Mouse (Mus musculus): ENCODE measurements around the gene Hist1h4c. TPM values are rescaled to one million over a fixed set of nuclear protein-coding genes. Genes with fewer than 3 reads are reported as not detected.
"Not testable (repeated sequence)": the region's sequence is repeated elsewhere in the genome, so short reads cannot be mapped to it uniquely, and the experiment has no call there.

The Hist1h4c gene
- polyA plus RNA-seq, 1 experiment: 70.6 TPM

DNA sequence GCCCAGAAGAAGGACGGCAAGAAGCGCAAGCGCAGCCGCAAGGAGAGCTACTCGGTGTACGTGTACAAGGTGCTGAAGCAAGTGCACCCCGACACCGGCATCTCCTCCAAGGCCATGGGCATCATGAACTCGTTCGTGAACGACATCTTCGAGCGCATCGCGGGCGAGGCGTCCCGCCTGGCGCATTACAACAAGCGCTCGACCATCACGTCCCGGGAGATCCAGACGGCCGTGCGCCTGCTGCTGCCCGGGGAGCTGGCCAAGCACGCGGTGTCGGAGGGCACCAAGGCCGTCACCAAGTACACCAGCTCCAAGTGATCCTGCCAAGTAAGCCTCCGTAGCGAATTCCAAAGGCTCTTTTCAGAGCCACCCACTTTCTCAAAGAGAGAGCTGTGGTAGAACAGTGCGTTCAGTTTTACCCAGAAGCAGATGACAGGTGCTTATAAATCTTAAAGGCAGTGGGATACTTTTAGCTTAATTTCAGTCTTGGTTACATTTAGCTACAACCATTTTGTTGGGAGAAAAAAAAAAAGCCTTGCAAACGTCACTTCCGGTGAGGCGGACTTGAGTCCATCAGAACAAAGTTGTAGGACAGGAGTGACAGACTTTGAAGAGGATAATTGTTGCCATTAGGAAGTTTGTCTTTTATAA lies 13.8 kb downstream of the Hist1h4c start:
- H3K27me3 ChIP-seq (ENCODE audit: control insufficient read depth, insufficient read depth, low read length); H3K4me1 ChIP-seq (replicated peaks; ENCODE audit: control insufficient read depth, insufficient read depth, low read length): not testable (repeated sequence)
- H3K27ac ChIP-seq (ENCODE audit: control insufficient read depth, insufficient read depth, low read length): peak overlapping the region; percentile 100

GRCm38 (mm10) chr13:23683755-23684281 lies 14.4 kb downstream of the Hist1h4c start, which contains the start of the genes Hist1h2ac and Hist1h2bc:
Hist1h2ac (minus strand) TSS chr13:23683948.
Hist1h2bc (plus strand) TSS chr13:23684199.
- TF ChIP-seq POLR2A (IDR thresholded peaks at IDR 0.05; ENCODE audit: control insufficient read depth, extremely low read depth, insufficient read depth, low read length, poor library complexity) (no peak), CTCF (IDR thresholded peaks at IDR 0.05; ENCODE audit: borderline replicate concordance, control insufficient read depth, extremely low read depth, insufficient read depth, low read length, poor library complexity) (peak; percentile 29; the same call in 1 of the 2 replicates)
- Histone ChIP-seq H3K4me1 (replicated peaks; ENCODE audit: control insufficient read depth, insufficient read depth, low read length) (peaks cover 3% of the 10 kb centered on the region; the same call in 1 of the 2 replicates), H3K36me3 (ENCODE audit: control insufficient read depth, insufficient read depth, low read length) (no peaks in the 10 kb centered on the region), H3K4me3 (ENCODE audit: control insufficient read depth, insufficient read depth, low read length) (peak within 1 kb of the TSS; percentile 75), H3K27ac (ENCODE audit: control insufficient read depth, insufficient read depth, low read length) (peak within 1 kb of the TSS; percentile 100), H3K27me3 (ENCODE audit: control insufficient read depth, insufficient read depth, low read length) (no peaks in the 10 kb centered on the region)
- peak; percentile 78 for DNase-seq
- WGBS: under 1% methylated on average over 29 of the region's 32 CpGs

More for the DNA sequence above, 13.8 kb downstream of the Hist1h4c start:
- H3K4me3 ChIP-seq (ENCODE audit: control insufficient read depth, insufficient read depth, low read length): peak overlapping the region; percentile 75
- H3K36me3 ChIP-seq (ENCODE audit: control insufficient read depth, insufficient read depth, low read length): not testable (repeated sequence)
- DNase-seq: peak; percentile 50
- peak; percentile 78; the same call in 1 of the 2 replicates for TF ChIP-seq POLR2A (IDR thresholded peaks at IDR 0.05; ENCODE audit: control insufficient read depth, extremely low read depth, insufficient read depth, low read length, poor library complexity)
- WGBS: under 1% methylated on average over 18 of the region's 37 CpGs

GRCm38 (mm10) chr13:23682947-23683754 lies 15.1 kb downstream of the Hist1h4c start:
- not testable (repeated sequence) for H3K27me3 ChIP-seq (ENCODE audit: control insufficient read depth, insufficient read depth, low read length); H3K4me1 ChIP-seq (replicated peaks; ENCODE audit: control insufficient read depth, insufficient read depth, low read length); H3K36me3 ChIP-seq (ENCODE audit: control insufficient read depth, insufficient read depth, low read length); DNase-seq
- 19% methylated on average over 16 of the region's 30 CpGs for WGBS
- Histone ChIP-seq H3K27ac (ENCODE audit: control insufficient read depth, insufficient read depth, low read length) (peak overlapping the region; percentile 81), H3K4me3 (ENCODE audit: control insufficient read depth, insufficient read depth, low read length) (peak overlapping the region; percentile 43)

- Histone ChIP-seq H3K27ac (ENCODE audit: control insufficient read depth, insufficient read depth, low read length) (peak overlapping the region; percentile 49; the same call in 1 of the 2 replicates), H3K27me3 (ENCODE audit: control insufficient read depth, insufficient read depth, low read length) (no peaks in the 10 kb centered on the region)
- WGBS: 84% methylated on average over 1 of the region's 1 CpGs
Observed at GRCm38 (mm10) chr13:23682623-23682946, 15.7 kb downstream of the Hist1h4c start.

DNA sequence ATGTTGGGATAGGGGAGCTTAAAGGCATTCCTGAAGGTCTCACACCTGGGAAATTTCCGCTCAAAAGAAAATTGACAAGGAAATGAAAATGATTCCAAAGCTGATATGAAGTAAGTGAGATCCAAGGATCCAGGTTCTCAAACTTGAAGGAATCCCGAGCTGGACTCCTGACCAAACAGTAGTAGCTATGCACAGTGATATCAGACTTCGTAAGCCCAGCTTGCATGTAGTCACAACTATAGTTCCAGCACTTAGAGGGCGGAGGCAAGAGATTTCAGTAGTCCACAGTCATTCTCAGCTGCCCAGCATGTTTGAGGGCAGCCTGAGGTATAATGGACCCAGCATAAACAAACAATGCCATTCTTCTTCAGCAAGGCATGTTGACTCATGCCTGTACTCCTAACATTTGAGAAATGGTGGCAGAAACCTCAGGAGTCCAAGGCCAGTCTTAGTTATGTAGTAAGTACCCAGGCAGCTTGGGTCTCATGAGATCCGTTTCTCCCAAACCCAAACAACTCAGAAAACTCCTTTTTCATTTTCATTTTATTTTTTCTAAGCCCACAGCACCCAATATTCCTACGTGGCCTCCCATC lies 16.2 kb downstream of the Hist1h4c start:
- WGBS: 93% methylated on average over 6 of the region's 6 CpGs
- Histone ChIP-seq H3K4me3 (ENCODE audit: control insufficient read depth, insufficient read depth, low read length) (no peak overlapping the region), H3K27me3 (ENCODE audit: control insufficient read depth, insufficient read depth, low read length) (no peaks in the 10 kb centered on the region), H3K36me3 (ENCODE audit: control insufficient read depth, insufficient read depth, low read length) (no peaks in the 10 kb centered on the region), H3K27ac (ENCODE audit: control insufficient read depth, insufficient read depth, low read length) (no peak overlapping the region), H3K4me1 (replicated peaks; ENCODE audit: control insufficient read depth, insufficient read depth, low read length) (peaks cover 3% of the 10 kb centered on the region; the same call in 1 of the 2 replicates)
- TF ChIP-seq CTCF (IDR thresholded peaks at IDR 0.05; ENCODE audit: borderline replicate concordance, control insufficient read depth, extremely low read depth, insufficient read depth, low read length, poor library complexity) (no peak), POLR2A (IDR thresholded peaks at IDR 0.05; ENCODE audit: control insufficient read depth, extremely low read depth, insufficient read depth, low read length, poor library complexity) (no peak)
- no peak for DNase-seq

More at GRCm38 (mm10) chr13:23682623-23682946, 15.7 kb downstream of the Hist1h4c start:
- H3K4me1 ChIP-seq (replicated peaks; ENCODE audit: control insufficient read depth, insufficient read depth, low read length): peaks cover 3% of the 10 kb centered on the region; the same call in 1 of the 2 replicates
- TF ChIP-seq POLR2A (IDR thresholded peaks at IDR 0.05; ENCODE audit: control insufficient read depth, extremely low read depth, insufficient read depth, low read length, poor library complexity) (no peak), CTCF (IDR thresholded peaks at IDR 0.05; ENCODE audit: borderline replicate concordance, control insufficient read depth, extremely low read depth, insufficient read depth, low read length, poor library complexity) (no peak)
- no peak overlapping the region for H3K4me3 ChIP-seq (ENCODE audit: control insufficient read depth, insufficient read depth, low read length)
- DNase-seq: no peak
- no peaks in the 10 kb centered on the region for H3K36me3 ChIP-seq (ENCODE audit: control insufficient read depth, insufficient read depth, low read length)

- no peak overlapping the region for H3K4me3 ChIP-seq (ENCODE audit: control insufficient read depth, insufficient read depth, low read length)
- 68% methylated on average over 3 of the region's 3 CpGs for WGBS
- DNase-seq: no peak
- no peaks in the 10 kb centered on the region for H3K4me1 ChIP-seq (replicated peaks; ENCODE audit: control insufficient read depth, insufficient read depth, low read length)
- TF ChIP-seq CTCF (IDR thresholded peaks at IDR 0.05; ENCODE audit: borderline replicate concordance, control insufficient read depth, extremely low read depth, insufficient read depth, low read length, poor library complexity) (no peak), POLR2A (IDR thresholded peaks at IDR 0.05; ENCODE audit: control insufficient read depth, extremely low read depth, insufficient read depth, low read length, poor library complexity) (no peak)
- no peaks in the 10 kb centered on the region for H3K36me3 ChIP-seq (ENCODE audit: control insufficient read depth, insufficient read depth, low read length)
- no peak overlapping the region for H3K27ac ChIP-seq (ENCODE audit: control insufficient read depth, insufficient read depth, low read length)
- no peaks in the 10 kb centered on the region for H3K27me3 ChIP-seq (ENCODE audit: control insufficient read depth, insufficient read depth, low read length)
Observed at GRCm38 (mm10) chr13:23662536-23662935, 35.7 kb downstream of the Hist1h4c start.
